Mouse (Mus musculus) MEL (cell line): ENCODE measurements around the gene Plxnb1. TPM values are rescaled to one million over a fixed set of nuclear protein-coding genes. Genes with fewer than 3 reads are reported as not detected.

Experiments
- DNase-seq: peaks from one replicate; pipeline ENCODE4 v3.0.0; 2011; ENCODE audit warnings: low read depth, low spot score
- H3K27ac ChIP-seq: 2 replicates; pipeline ENCODE4 v1.5.1; 2012; ENCODE audit warnings: low read depth, mild to moderate bottlenecking, control low read depth, low read length, moderate library complexity; ENCODE audit not compliant: control insufficient read depth
- H3K27me3 ChIP-seq, 2 experiments: fragments of 150-350 bp in 1 of 2; sonication (generic) in 1 of 2; 2 replicates each; pipeline ENCODE4 v1.6.1; 2012; ENCODE audit warnings: low read length in 2 of 2, mild to moderate bottlenecking in 2 of 2, improper control_type of control experiment in 1 of 2, moderate library complexity in 1 of 2; ENCODE audit not compliant: insufficient read depth in 2 of 2, control insufficient read depth in 1 of 2
- H3K36me3 ChIP-seq, 2 experiments: 2 replicates each; pipeline ENCODE4 v1.6.1; 2012 to 2014; ENCODE audit warnings: low read length in 2 of 2, improper control_type of control experiment in 1 of 2, inconsistent platforms in 1 of 2, mild to moderate bottlenecking in 1 of 2; ENCODE audit not compliant: insufficient read depth in 2 of 2, control insufficient read depth in 1 of 2
- H3K4me1 ChIP-seq, 2 experiments: fragments of 150-350 bp in 1 of 2; sonication (generic) in 1 of 2; 2 replicates each; pipeline ENCODE4 v1.6.1; 2012; ENCODE audit warnings: low read length in 2 of 2, improper control_type of control experiment in 1 of 2, mild to moderate bottlenecking in 1 of 2; ENCODE audit not compliant: insufficient read depth in 2 of 2, control insufficient read depth in 1 of 2
- H3K4me3 ChIP-seq, 2 experiments: fragments of 150-350 bp in 1 of 2; sonication (generic) in 1 of 2; 2 replicates each; pipeline ENCODE4 v1.5.1; 2012; ENCODE audit warnings: low read depth in 2 of 2, low read length in 2 of 2, mild to moderate bottlenecking in 2 of 2, moderate library complexity in 2 of 2, control low read depth in 1 of 2, improper control_type of control experiment in 1 of 2; ENCODE audit not compliant: control insufficient read depth in 1 of 2, insufficient read depth in 1 of 2
- H3K79me2 ChIP-seq: 2 replicates; pipeline ENCODE4 v1.6.1; 2012; ENCODE audit warnings: mild to moderate bottlenecking, low read length, moderate library complexity; ENCODE audit not compliant: control insufficient read depth, poor library complexity, insufficient read depth
- H3K9ac ChIP-seq: 2 replicates; pipeline ENCODE4 v1.6.1; 2012; ENCODE audit warnings: low read depth, mild to moderate bottlenecking, control low read depth, low read length, moderate library complexity; ENCODE audit not compliant: control insufficient read depth, poor library complexity, severe bottlenecking
- H3K9me3 ChIP-seq: fragments of 150-350 bp; sonication (generic); replicated peaks from 2 replicates; pipeline ENCODE4 v1.6.1; 2012; ENCODE audit warnings: mild to moderate bottlenecking, low read length, improper control_type of control experiment, moderate library complexity; ENCODE audit not compliant: insufficient read depth
- BHLHE40 ChIP-seq: IDR thresholded peaks from 2 replicates; pipeline ENCODE4 v1.6.1; 2012; ENCODE audit warnings: low read depth, mild to moderate bottlenecking, inconsistent platforms, low read length, improper control_type of control experiment, borderline replicate concordance
- CHD1 ChIP-seq: IDR thresholded peaks from 2 replicates; pipeline ENCODE4 v1.6.1; 2012; ENCODE audit warnings: low read depth, mild to moderate bottlenecking, inconsistent platforms, low read length, improper control_type of control experiment
- CHD2 ChIP-seq: IDR thresholded peaks from 2 replicates; pipeline ENCODE4 v1.6.1; 2011; ENCODE audit warnings: low read length, improper control_type of control experiment
- E2F4 ChIP-seq: IDR thresholded peaks from 2 replicates; pipeline ENCODE4 v1.6.1; 2011; ENCODE audit warnings: low read depth, low read length, improper control_type of control experiment, borderline replicate concordance
- ELF1 ChIP-seq: IDR thresholded peaks from 2 replicates; pipeline ENCODE4 v1.6.1; 2014; ENCODE audit warnings: low read depth, mild to moderate bottlenecking, inconsistent platforms, low read length, improper control_type of control experiment, moderate library complexity
- EP300 ChIP-seq, 2 experiments: IDR thresholded peaks; 2 replicates each; pipeline ENCODE4 v1.6.1; 2011; ENCODE audit warnings: improper control_type of control experiment in 2 of 2, low read length in 2 of 2, low read depth in 1 of 2, mild to moderate bottlenecking in 1 of 2
- ETS1 ChIP-seq: IDR thresholded peaks from 2 replicates; pipeline ENCODE4 v1.6.1; 2012; ENCODE audit warnings: low read depth, mild to moderate bottlenecking, inconsistent platforms, low read length, improper control_type of control experiment, moderate library complexity
- GATA1 ChIP-seq: IDR thresholded peaks from 2 replicates; pipeline ENCODE4 v1.6.1; 2011; ENCODE audit warnings: low read depth, low read length, improper control_type of control experiment
- JUND ChIP-seq: IDR thresholded peaks from 2 replicates; pipeline ENCODE4 v1.6.1; 2011; ENCODE audit warnings: low read depth, mild to moderate bottlenecking, improper control_type of control experiment, low read length
- KAT2A ChIP-seq: conservative IDR thresholded peaks from 2 replicates; pipeline ENCODE4 v1.6.1; 2012; ENCODE audit warnings: low read depth, low read length, improper control_type of control experiment, inconsistent platforms
- MAX ChIP-seq: IDR thresholded peaks from 2 replicates; pipeline ENCODE4 v1.6.1; 2011; ENCODE audit warnings: low read length, improper control_type of control experiment
- MEF2A ChIP-seq: IDR thresholded peaks from 2 replicates; pipeline ENCODE4 v1.6.1; 2014; ENCODE audit warnings: low read depth, mild to moderate bottlenecking, inconsistent platforms, low read length, improper control_type of control experiment; ENCODE audit not compliant: poor library complexity, insufficient replicate concordance, severe bottlenecking; ENCODE audit errors: extremely low read depth
- MXI1 ChIP-seq: IDR thresholded peaks from 2 replicates; pipeline ENCODE4 v1.6.1; 2011; ENCODE audit warnings: mild to moderate bottlenecking, low read depth, low read length, improper control_type of control experiment
- MYB ChIP-seq: IDR thresholded peaks from 2 replicates; pipeline ENCODE4 v1.6.1; 2011; ENCODE audit warnings: mild to moderate bottlenecking, low read depth, low read length, improper control_type of control experiment
- NELFE ChIP-seq: IDR thresholded peaks from 2 replicates; pipeline ENCODE4 v1.6.1; 2011; ENCODE audit warnings: low read depth, low read length, improper control_type of control experiment
- POLR2AphosphoS2 ChIP-seq: IDR thresholded peaks from 2 replicates; pipeline ENCODE4 v1.6.1; 2011; ENCODE audit warnings: low read length, improper control_type of control experiment
- POLR2AphosphoS5 ChIP-seq: IDR thresholded peaks from 2 replicates; pipeline ENCODE4 v1.6.1; 2012; ENCODE audit warnings: low read depth, borderline replicate concordance, mild to moderate bottlenecking, inconsistent platforms, low read length, moderate library complexity, mixed read lengths
- RAD21 ChIP-seq: IDR thresholded peaks from 2 replicates; pipeline ENCODE4 v1.6.1; 2011; ENCODE audit warnings: mild to moderate bottlenecking, low read depth, low read length, improper control_type of control experiment
- RCOR1 ChIP-seq: IDR thresholded peaks from 2 replicates; pipeline ENCODE4 v1.6.1; 2012; ENCODE audit warnings: low read depth, mild to moderate bottlenecking, inconsistent platforms, low read length, improper control_type of control experiment
- SIN3A ChIP-seq: IDR thresholded peaks from 2 replicates; pipeline ENCODE4 v1.6.1; 2012; ENCODE audit warnings: low read length, improper control_type of control experiment, inconsistent platforms
- SMC3 ChIP-seq: IDR thresholded peaks from 2 replicates; pipeline ENCODE4 v1.6.1; 2011; ENCODE audit warnings: low read depth, low read length, improper control_type of control experiment
- TAL1 ChIP-seq: IDR thresholded peaks from 2 replicates; pipeline ENCODE4 v1.6.1; 2012; ENCODE audit warnings: mild to moderate bottlenecking, inconsistent platforms, low read length, moderate library complexity, mixed read lengths
- TBP ChIP-seq: IDR thresholded peaks from 2 replicates; pipeline ENCODE4 v1.8.0; 2011; ENCODE audit warnings: low read depth, low read length, improper control_type of control experiment
- TCF12 ChIP-seq: IDR thresholded peaks from 2 replicates; pipeline ENCODE4 v1.6.1; 2014; ENCODE audit warnings: low read depth, mild to moderate bottlenecking, inconsistent platforms, low read length, improper control_type of control experiment, moderate library complexity
- USF1 ChIP-seq: IDR thresholded peaks from 2 replicates; pipeline ENCODE4 v1.6.1; 2014; ENCODE audit warnings: low read depth, mild to moderate bottlenecking, inconsistent platforms, low read length, improper control_type of control experiment, moderate library complexity
- USF2 ChIP-seq, 2 experiments: IDR thresholded peaks; 2 replicates each; pipeline ENCODE4 v1.6.1; 2011 to 2012; ENCODE audit warnings: improper control_type of control experiment in 2 of 2, low read length in 2 of 2, borderline replicate concordance in 1 of 2, inconsistent platforms in 1 of 2, low read depth in 1 of 2, mild to moderate bottlenecking in 1 of 2; ENCODE audit not compliant: insufficient read depth in 1 of 2
- ZKSCAN1 ChIP-seq: IDR thresholded peaks from 2 replicates; pipeline ENCODE4 v1.6.1; 2012; ENCODE audit warnings: low read depth, mild to moderate bottlenecking, inconsistent platforms, low read length, improper control_type of control experiment, moderate library complexity
- polyA plus RNA-seq, 2 experiments: library from polyadenylated mRNA; stranded (reverse) in 1 of 2; unstranded in 1 of 2; fragments of >175 nt in 1 of 2; fragments of >200 nt in 1 of 2; gene quantifications; 2 replicates each; pipeline versions ENCODE4 v1.2.1 to v1.2.4; 2012; ENCODE audit warnings: low replicate concordance in 2 of 2, low read depth in 1 of 2; ENCODE audit not compliant: insufficient read length in 2 of 2, insufficient read depth in 1 of 2, missing spikeins in 1 of 2
- total RNA-seq: library from RNA; depleted of rRNA; stranded (reverse); fragments of 300-350 nt; gene quantifications from 2 replicates; pipeline ENCODE4 v1.2.3, GENCODE M21; 2012

Plxnb1 gene
- total and polyA plus RNA-seq, 3 experiments, result 0.07 TPM; not detected in 2

DNA sequence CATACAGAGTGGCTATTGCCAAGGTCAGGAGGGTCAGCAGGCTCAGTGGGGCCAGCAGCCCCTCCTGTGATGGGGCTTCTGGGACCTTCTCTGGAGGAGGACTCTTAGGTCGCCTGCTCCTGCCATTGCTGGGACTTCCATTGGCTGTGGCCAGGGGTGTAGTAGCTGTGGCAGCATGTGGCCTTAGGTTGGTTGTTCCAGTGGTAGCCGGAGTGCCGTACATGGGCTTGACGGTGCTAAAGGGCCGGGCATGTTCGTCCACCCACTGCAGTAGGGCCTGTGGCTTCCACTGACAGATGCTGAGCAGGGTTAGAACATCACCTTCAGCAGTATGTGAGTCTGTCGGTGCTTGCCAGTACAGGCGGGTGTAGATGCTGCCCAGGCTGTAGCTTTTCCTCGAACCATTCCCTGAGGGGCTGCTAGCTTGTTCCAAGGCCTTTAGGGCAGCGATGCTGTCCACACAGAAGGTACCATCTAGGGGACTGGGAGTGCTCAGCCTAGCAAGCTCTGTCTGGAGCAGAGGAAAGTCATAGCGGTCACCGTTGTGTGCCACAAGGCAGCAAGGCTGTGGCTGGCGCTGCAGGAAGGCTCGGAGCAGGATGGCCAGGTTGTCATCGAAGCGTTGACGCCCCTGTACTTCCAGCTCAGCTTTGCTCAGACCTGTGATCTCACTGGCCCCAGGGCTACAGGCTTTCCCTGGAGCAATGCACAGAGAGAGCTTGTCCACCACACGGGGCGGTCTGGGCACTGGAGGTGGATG is 37.0 kb upstream of the Plxnb1 start:
- Histone ChIP-seq H3K9ac (peak overlapping the region; percentile 51), H3K4me1 (peaks cover 5 to 32% of the 10 kb centered on the region in 2 experiments), H3K27ac (peak overlapping the region; percentile 75), H3K9me3 (no peaks in the 10 kb centered on the region), H3K4me3 (no peak overlapping the region), H3K27me3 (no peaks in the 10 kb centered on the region), H3K36me3 (peaks cover 0 to 26% of the 10 kb centered on the region in 2 experiments; a peak in 2 of 4 replicates), H3K79me2 (peaks cover 4% of the 10 kb centered on the region)
- DNase-seq, result no peak
- TF ChIP-seq TAL1 (no peak), SIN3A (no peak), USF1 (no peak), USF2 (IDR thresholded peaks at IDR 0.05; ENCODE audit: borderline replicate concordance in 1 of 2, insufficient read depth in 1 of 2, low read depth in 1 of 2, low read length in 2 of 2) (no peak), CHD1 (no peak), POLR2AphosphoS2 (no peak), MAX (no peak), CHD2 (no peak), KAT2A (no peak)

DNA sequence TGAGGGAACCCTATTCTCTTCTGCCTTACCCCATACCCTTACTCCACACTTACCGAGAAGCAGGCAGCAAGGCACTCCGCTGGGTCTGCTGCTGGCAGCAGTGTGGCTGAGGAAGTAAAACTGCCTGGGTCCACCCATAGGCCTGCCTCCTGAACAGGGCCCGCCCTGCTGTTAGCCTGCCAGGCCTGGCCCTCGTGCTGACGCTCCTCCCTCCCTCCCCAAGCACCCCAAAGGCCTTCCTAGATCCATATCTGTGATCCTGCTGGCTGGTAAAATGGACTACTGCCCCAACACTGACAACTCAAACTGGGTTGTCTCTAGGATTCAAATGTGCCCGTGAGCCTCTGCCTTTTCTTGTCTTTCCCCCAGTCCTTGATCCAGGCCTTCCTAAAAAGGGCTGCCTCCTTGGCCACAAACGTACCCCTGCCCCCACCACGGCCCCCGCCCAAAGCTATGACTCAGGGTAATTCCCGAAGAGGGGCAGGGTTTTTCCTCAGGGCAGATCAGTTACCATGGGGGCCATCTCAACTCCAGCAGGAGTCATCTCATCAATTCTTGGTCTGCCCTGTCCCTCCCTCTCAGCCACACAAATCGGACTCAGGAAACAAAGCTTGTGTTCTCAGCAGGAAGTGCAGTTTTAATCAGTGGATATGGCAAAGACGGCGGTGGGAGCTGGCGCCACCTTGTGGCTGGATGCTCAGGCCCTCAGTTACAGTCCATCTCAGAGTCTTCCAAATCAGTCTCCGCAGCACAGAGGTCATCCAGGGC is 35.9 kb upstream of the Plxnb1 start, which contains the start of gene Trex1:
Trex1 (minus strand) TSS at position 599 of the 768 bp plus-strand sequence.
- Histone ChIP-seq H3K9me3 (no peaks in the 10 kb centered on the region), H3K4me1 (peaks cover 3 to 32% of the 10 kb centered on the region in 2 experiments), H3K36me3 (peaks cover 0 to 26% of the 10 kb centered on the region in 2 experiments; a peak in 2 of 4 replicates)
- TF ChIP-seq POLR2AphosphoS2 (peak; percentile 83), RCOR1 (no peak), EP300 (IDR thresholded peaks at IDR 0.05; ENCODE audit: low read depth in 1 of 2, low read length in 2 of 2) (no peak), BHLHE40 (no peak), TAL1 (no peak), ELF1 (peak; percentile 80), GATA1 (0 out of 2 replicates have a peak, but pooled peaks have one; percentile 32), POLR2AphosphoS5 (peak; percentile 29; the same call in 1 of the 2 replicates), MAX (no peak), MYB (no peak), NELFE (peak; percentile 48; the same call in 1 of the 2 replicates), CHD1 (no peak), TCF12 (no peak; the same call in 1 of the 2 replicates), USF2 (IDR thresholded peaks at IDR 0.05; ENCODE audit: borderline replicate concordance in 1 of 2, insufficient read depth in 1 of 2, low read depth in 1 of 2, low read length in 2 of 2) (no peak), SMC3 (peak; percentile 81), MXI1 (peak; percentile 77), USF1 (no peak), ZKSCAN1 (no peak), ETS1 (no peak), MEF2A (no peak), CHD2 (no peak), SIN3A (peak; percentile 83), RAD21 (peak; percentile 57), TBP (peak; percentile 68), E2F4 (no peak), JUND (no peak)

More for the DNA sequence above, 35.9 kb upstream of the Plxnb1 start, which contains the start of gene Trex1:
- Histone ChIP-seq H3K27me3 (no peaks in the 10 kb centered on the region), H3K79me2 (peaks cover 4% of the 10 kb centered on the region), H3K9ac (peak within 1 kb of the TSS; percentile 68), H3K4me3 (peak within 1 kb of the TSS; percentile 61 to 65), H3K27ac (peak within 1 kb of the TSS; percentile 76)
- peak; percentile 93 for DNase-seq
